Mouse (Mus musculus) kidney, adult 18-20 months (tissue): ENCODE data around the gene Enpp1.

Experiments used
- DNase-seq: peaks from one replicate; pipeline ENCODE4 v3.0.0; 2021

Enpp1 gene

GRCm38 (mm10) chr10:24707745-24708144 lies 4.2 kb downstream of the Enpp1 start:
- no peak for DNase-seq

- no peak for DNase-seq
Measured at GRCm38 (mm10) chr10:24706431-24707140, 5.4 kb downstream of the Enpp1 start.

- no peak for DNase-seq
Measured at GRCm38 (mm10) chr10:24702698-24703097, 9.3 kb downstream of the Enpp1 start.

GRCm38 (mm10) chr10:24698131-24698775 lies 13.7 kb downstream of the Enpp1 start:
- DNase-seq: no peak

GRCm38 (mm10) chr10:24696761-24697160 lies 15.2 kb downstream of the Enpp1 start:
- no peak for DNase-seq

- DNase-seq: no peak
Measured at GRCm38 (mm10) chr10:24695786-24696185, 16.2 kb downstream of the Enpp1 start.

GRCm38 (mm10) chr10:24682518-24683104 lies 29.3 kb downstream of the Enpp1 start:
- DNase-seq: no peak

- no peak for DNase-seq
Measured at GRCm38 (mm10) chr10:24677681-24678080, 34.3 kb downstream of the Enpp1 start.

- DNase-seq: no peak
Measured at GRCm38 (mm10) chr10:24674261-24674660, 37.7 kb downstream of the Enpp1 start.

- no peak for DNase-seq
Measured at GRCm38 (mm10) chr10:24672948-24673347, 39.0 kb downstream of the Enpp1 start.

GRCm38 (mm10) chr10:24670548-24670947 lies 41.4 kb downstream of the Enpp1 start:
- no peak for DNase-seq

- DNase-seq: no peak
Measured at GRCm38 (mm10) chr10:24650990-24651569, 60.9 kb downstream of the Enpp1 start.

- DNase-seq: no peak
Measured at GRCm38 (mm10) chr10:24647996-24648738, 63.8 kb downstream of the Enpp1 start.

- no peak for DNase-seq
Measured at GRCm38 (mm10) chr10:24645169-24645568, 66.8 kb downstream of the Enpp1 start.

- DNase-seq: no peak
Measured at GRCm38 (mm10) chr10:24642796-24643580, 69.0 kb downstream of the Enpp1 start.

- DNase-seq: no peak
Measured at GRCm38 (mm10) chr10:24641416-24642140, 70.4 kb downstream of the Enpp1 start.

- DNase-seq: no peak
Measured at GRCm38 (mm10) chr10:24640186-24640875, 71.6 kb downstream of the Enpp1 start.

- DNase-seq: no peak
Measured at GRCm38 (mm10) chr10:24639596-24639995, 72.4 kb downstream of the Enpp1 start.

- DNase-seq: no peak
Measured at GRCm38 (mm10) chr10:24638306-24639070, 73.5 kb downstream of the Enpp1 start.

- DNase-seq: no peak
Measured at GRCm38 (mm10) chr10:24636986-24637385, 75.0 kb downstream of the Enpp1 start.
